Mouse (Mus musculus): Measurements from ENCODE around the gene Tmem79.
"Not testable (repeated sequence)": the region's sequence is repeated elsewhere in the genome, so short reads cannot be mapped to it uniquely, and the experiment has no call there.

DNA sequence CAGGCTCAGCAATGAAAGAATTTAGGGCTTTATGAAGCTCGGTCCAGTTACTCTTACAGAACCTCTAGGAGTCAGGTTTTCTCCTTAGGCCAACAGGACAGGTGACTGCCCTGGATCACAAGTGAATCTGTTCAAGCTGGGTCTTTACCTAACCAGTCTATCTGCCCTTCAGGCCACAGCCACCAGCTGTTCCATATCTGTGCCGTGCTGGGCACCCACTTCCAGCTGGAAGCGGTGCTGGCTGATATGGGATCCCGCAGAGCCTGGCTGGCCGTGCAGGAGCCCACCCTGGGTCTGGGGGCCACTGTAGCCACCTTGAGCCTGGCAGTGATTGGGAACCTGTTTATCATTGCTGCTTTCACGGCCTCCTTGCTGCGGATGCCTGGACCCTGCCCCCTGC is 31.6 kb upstream of the Tmem79 start:
- not testable (repeated sequence) for TF ChIP-seq CTCF (IDR thresholded peaks at IDR 0.05; ENCODE audit: insufficient read depth, low read length); POLR2A (IDR thresholded peaks at IDR 0.05; ENCODE audit: borderline replicate concordance, extremely low read depth, low read depth, low read length)
